Mouse (Mus musculus): ENCODE measurements at regions not wholly inside any gene's neighbourhood (a gene's known extent, or its start where the extent isn't known, plus 50 kb on each side); places are given as distances from the start of the nearest gene placed in this dataset.
A peak's percentile ranks its signal among the peaks of the same experiment; 100 is the strongest.

- ATAC-seq = no peak
- no peaks in the 10 kb centered on the region for H3K27me3 ChIP-seq (replicated peaks; ENCODE audit: control insufficient read depth, insufficient read depth, low read length)
- H3K4me2 ChIP-seq (ENCODE audit: low read length) = no peak overlapping the region
- H3K36me3 ChIP-seq (ENCODE audit: control insufficient read depth, insufficient read depth) = no peaks in the 10 kb centered on the region
- 52% methylated on average over 2 of the region's 2 CpGs for WGBS
- no peaks in the 10 kb centered on the region for H3K9me3 ChIP-seq (ENCODE audit: control insufficient read depth, low read length)
- no peak overlapping the region for H3K9ac ChIP-seq (replicated peaks; ENCODE audit: low read depth, low read length)
- peaks cover 6% of the 10 kb centered on the region; the same call in 1 of the 2 replicates for H3K4me1 ChIP-seq (replicated peaks; ENCODE audit: control insufficient read depth, insufficient read depth, low read length)
- no peak overlapping the region for H3K27ac ChIP-seq (ENCODE audit: low read length)
- H3K4me3 ChIP-seq (replicated peaks; ENCODE audit: low read length) = no peak overlapping the region
Measured at GRCm38 (mm10) chr7:68917876-68918200, 168.8 kb upstream of the Arrdc4 start.

- no peak for ATAC-seq
- Histone ChIP-seq H3K27me3 (replicated peaks; ENCODE audit: control insufficient read depth, insufficient read depth, low read length) (no peaks in the 10 kb centered on the region), H3K9me3 (ENCODE audit: control insufficient read depth, low read length) (no peaks in the 10 kb centered on the region), H3K27ac (ENCODE audit: low read length) (no peak overlapping the region), H3K36me3 (ENCODE audit: control insufficient read depth, insufficient read depth) (no peaks in the 10 kb centered on the region), H3K9ac (replicated peaks; ENCODE audit: low read depth, low read length) (no peak overlapping the region), H3K4me3 (replicated peaks; ENCODE audit: low read length) (no peak overlapping the region), H3K4me2 (ENCODE audit: low read length) (no peak overlapping the region), H3K4me1 (replicated peaks; ENCODE audit: control insufficient read depth, insufficient read depth, low read length) (peaks cover 6% of the 10 kb centered on the region; the same call in 1 of the 2 replicates)
- WGBS = 74% methylated on average over 21 of the region's 21 CpGs
Measured at GRCm38 (mm10) chr7:68917137-68917875, 168.3 kb upstream of the Arrdc4 start.

- H3K4me3 ChIP-seq (replicated peaks; ENCODE audit: low read length) = no peak overlapping the region
- no peak overlapping the region for H3K27ac ChIP-seq (ENCODE audit: low read length)
- no peaks in the 10 kb centered on the region for H3K9me3 ChIP-seq (ENCODE audit: control insufficient read depth, low read length)
- no peaks in the 10 kb centered on the region for H3K36me3 ChIP-seq (ENCODE audit: control insufficient read depth, insufficient read depth)
- H3K27me3 ChIP-seq (replicated peaks; ENCODE audit: control insufficient read depth, insufficient read depth, low read length) = no peaks in the 10 kb centered on the region
- H3K9ac ChIP-seq (replicated peaks; ENCODE audit: low read depth, low read length) = no peak overlapping the region
- no peak overlapping the region for H3K4me2 ChIP-seq (ENCODE audit: low read length)
- peaks cover 6% of the 10 kb centered on the region; the same call in 1 of the 2 replicates for H3K4me1 ChIP-seq (replicated peaks; ENCODE audit: control insufficient read depth, insufficient read depth, low read length)
- 84% methylated on average over 9 of the region's 9 CpGs for WGBS
- ATAC-seq = no peak
Measured at GRCm38 (mm10) chr7:68915976-68916375, 166.9 kb upstream of the Arrdc4 start.

- Histone ChIP-seq H3K9me3 (ENCODE audit: control insufficient read depth, low read length) (no peaks in the 10 kb centered on the region), H3K4me2 (ENCODE audit: low read length) (no peak overlapping the region), H3K4me3 (replicated peaks; ENCODE audit: low read length) (no peak overlapping the region), H3K36me3 (ENCODE audit: control insufficient read depth, insufficient read depth) (no peaks in the 10 kb centered on the region), H3K9ac (replicated peaks; ENCODE audit: low read depth, low read length) (no peak overlapping the region), H3K27ac (ENCODE audit: low read length) (no peak overlapping the region), H3K27me3 (replicated peaks; ENCODE audit: control insufficient read depth, insufficient read depth, low read length) (no peaks in the 10 kb centered on the region), H3K4me1 (replicated peaks; ENCODE audit: control insufficient read depth, insufficient read depth, low read length) (peaks cover 6% of the 10 kb centered on the region; the same call in 1 of the 2 replicates)
- peak; percentile 75 for ATAC-seq
- WGBS = 36% methylated on average over 4 of the region's 4 CpGs
Measured at GRCm38 (mm10) chr7:68914344-68914743, 165.3 kb upstream of the Arrdc4 start.

GRCm38 (mm10) chr7:68911989-68912655, 163.1 kb upstream of the Arrdc4 start:
- H3K9ac ChIP-seq (replicated peaks; ENCODE audit: low read depth, low read length) = no peak overlapping the region
- H3K36me3 ChIP-seq (ENCODE audit: control insufficient read depth, insufficient read depth) = no peaks in the 10 kb centered on the region
- no peaks in the 10 kb centered on the region for H3K27me3 ChIP-seq (replicated peaks; ENCODE audit: control insufficient read depth, insufficient read depth, low read length)
- ATAC-seq = no peak
- H3K27ac ChIP-seq (ENCODE audit: low read length) = no peak overlapping the region
- no peaks in the 10 kb centered on the region for H3K9me3 ChIP-seq (ENCODE audit: control insufficient read depth, low read length)
- no peak overlapping the region for H3K4me2 ChIP-seq (ENCODE audit: low read length)
- H3K4me3 ChIP-seq (replicated peaks; ENCODE audit: low read length) = no peak overlapping the region
- 86% methylated on average over 6 of the region's 6 CpGs for WGBS
- peaks cover 17% of the 10 kb centered on the region for H3K4me1 ChIP-seq (replicated peaks; ENCODE audit: control insufficient read depth, insufficient read depth, low read length)

GRCm38 (mm10) chr7:68911562-68911961, 162.5 kb upstream of the Arrdc4 start:
- 74% methylated on average over 3 of the region's 3 CpGs for WGBS

GRCm38 (mm10) chr7:68909694-68910093, 160.7 kb upstream of the Arrdc4 start:
- no peak overlapping the region for H3K4me3 ChIP-seq (replicated peaks; ENCODE audit: low read length)
- no peaks in the 10 kb centered on the region for H3K27me3 ChIP-seq (replicated peaks; ENCODE audit: control insufficient read depth, insufficient read depth, low read length)
- peaks cover 17% of the 10 kb centered on the region for H3K4me1 ChIP-seq (replicated peaks; ENCODE audit: control insufficient read depth, insufficient read depth, low read length)
- H3K9me3 ChIP-seq (ENCODE audit: control insufficient read depth, low read length) = no peaks in the 10 kb centered on the region
- no peak for ATAC-seq
- no peaks in the 10 kb centered on the region for H3K36me3 ChIP-seq (ENCODE audit: control insufficient read depth, insufficient read depth)
- H3K27ac ChIP-seq (ENCODE audit: low read length) = no peak overlapping the region
- WGBS = 91% methylated on average over 1 of the region's 1 CpGs
- no peak overlapping the region for H3K4me2 ChIP-seq (ENCODE audit: low read length)
- no peak overlapping the region for H3K9ac ChIP-seq (replicated peaks; ENCODE audit: low read depth, low read length)

More at GRCm38 (mm10) chr7:68911562-68911961, 162.5 kb upstream of the Arrdc4 start:
- Histone ChIP-seq H3K27me3 (replicated peaks; ENCODE audit: control insufficient read depth, insufficient read depth, low read length) (no peaks in the 10 kb centered on the region), H3K9me3 (ENCODE audit: control insufficient read depth, low read length) (no peaks in the 10 kb centered on the region), H3K36me3 (ENCODE audit: control insufficient read depth, insufficient read depth) (no peaks in the 10 kb centered on the region), H3K4me2 (ENCODE audit: low read length) (no peak overlapping the region), H3K27ac (ENCODE audit: low read length) (no peak overlapping the region), H3K4me1 (replicated peaks; ENCODE audit: control insufficient read depth, insufficient read depth, low read length) (peaks cover 17% of the 10 kb centered on the region), H3K4me3 (replicated peaks; ENCODE audit: low read length) (no peak overlapping the region), H3K9ac (replicated peaks; ENCODE audit: low read depth, low read length) (no peak overlapping the region)
- ATAC-seq = no peak

GRCm38 (mm10) chr7:68908401-68908834, 159.4 kb upstream of the Arrdc4 start:
- 40% methylated on average over 1 of the region's 1 CpGs for WGBS
- H3K27ac ChIP-seq (ENCODE audit: low read length) = no peak overlapping the region

GRCm38 (mm10) chr7:68907867-68908266, 158.8 kb upstream of the Arrdc4 start:
- H3K9me3 ChIP-seq (ENCODE audit: control insufficient read depth, low read length) = no peaks in the 10 kb centered on the region
- peaks cover 11% of the 10 kb centered on the region for H3K4me1 ChIP-seq (replicated peaks; ENCODE audit: control insufficient read depth, insufficient read depth, low read length)
- ATAC-seq = peak; percentile 41
- no peaks in the 10 kb centered on the region for H3K36me3 ChIP-seq (ENCODE audit: control insufficient read depth, insufficient read depth)
- 67% methylated on average over 7 of the region's 7 CpGs for WGBS
- no peak overlapping the region for H3K4me3 ChIP-seq (replicated peaks; ENCODE audit: low read length)
- no peak overlapping the region for H3K27ac ChIP-seq (ENCODE audit: low read length)
- H3K27me3 ChIP-seq (replicated peaks; ENCODE audit: control insufficient read depth, insufficient read depth, low read length) = no peaks in the 10 kb centered on the region
- no peak overlapping the region for H3K4me2 ChIP-seq (ENCODE audit: low read length)
- H3K9ac ChIP-seq (replicated peaks; ENCODE audit: low read depth, low read length) = no peak overlapping the region

More at GRCm38 (mm10) chr7:68908401-68908834, 159.4 kb upstream of the Arrdc4 start:
- Histone ChIP-seq H3K36me3 (ENCODE audit: control insufficient read depth, insufficient read depth) (no peaks in the 10 kb centered on the region), H3K4me2 (ENCODE audit: low read length) (no peak overlapping the region), H3K9ac (replicated peaks; ENCODE audit: low read depth, low read length) (no peak overlapping the region), H3K9me3 (ENCODE audit: control insufficient read depth, low read length) (no peaks in the 10 kb centered on the region), H3K4me3 (replicated peaks; ENCODE audit: low read length) (no peak overlapping the region), H3K4me1 (replicated peaks; ENCODE audit: control insufficient read depth, insufficient read depth, low read length) (peaks cover 11% of the 10 kb centered on the region), H3K27me3 (replicated peaks; ENCODE audit: control insufficient read depth, insufficient read depth, low read length) (no peaks in the 10 kb centered on the region)
- peak; percentile 58 for ATAC-seq

Data from forebrain, embryonic 16.5 days (tissue).